Mouse (Mus musculus) T-cell, adult 2 months (primary cell): ENCODE results near the gene Hist1h1d.
"Not testable (repeated sequence)": the region's sequence is repeated elsewhere in the genome, so short reads cannot be mapped to it uniquely, and the experiment has no call there.

Experiments
- DNase-seq: peaks from one replicate; pipeline ENCODE4 v3.0.0; 2022; ENCODE audit warnings: low spot score

Hist1h1d gene

GRCm38 (mm10) chr13:23530181-23530900 is 22.7 kb upstream of the Hist1h1d start:
- DNase-seq, result peak; percentile 77

GRCm38 (mm10) chr13:23530901-23531875 is 21.9 kb upstream of the Hist1h1d start, which contains the start of gene Hist1h4h:
Gene Hist1h4h, plus strand, starts transcription at chr13:23531050.
- peak; percentile 94 for DNase-seq

GRCm38 (mm10) chr13:23532262-23533075 is 20.6 kb upstream of the Hist1h1d start:
- DNase-seq, result no peak

GRCm38 (mm10) chr13:23533560-23534367 is 19.3 kb upstream of the Hist1h1d start, which contains the start of gene Hist1h2af:
Gene Hist1h2af, plus strand, starts transcription at chr13:23533906.
- peak; percentile 50 for DNase-seq

- no peak for DNase-seq
Measured at GRCm38 (mm10) chr13:23534368-23535131, 18.5 kb upstream of the Hist1h1d start.

GRCm38 (mm10) chr13:23535137-23536075 is 17.7 kb upstream of the Hist1h1d start, which contains the start of gene Hist1h3g:
Gene Hist1h3g, plus strand, starts transcription at chr13:23535422.
- peak; percentile 85 for DNase-seq

GRCm38 (mm10) chr13:23536076-23536822 is 16.8 kb upstream of the Hist1h1d start:
- no peak for DNase-seq

- DNase-seq, result no peak
Measured at GRCm38 (mm10) chr13:23537006-23537710, 15.9 kb upstream of the Hist1h1d start.

- no peak for DNase-seq
Measured at GRCm38 (mm10) chr13:23538249-23538648, 14.8 kb upstream of the Hist1h1d start.

- DNase-seq, result not testable (repeated sequence)
Measured at GRCm38 (mm10) chr13:23539821-23540220, 13.2 kb upstream of the Hist1h1d start.

GRCm38 (mm10) chr13:23541497-23541896 is 11.6 kb upstream of the Hist1h1d start:
- DNase-seq, result no peak

- not testable (repeated sequence) for DNase-seq
Measured at GRCm38 (mm10) chr13:23542225-23542980, 10.7 kb upstream of the Hist1h1d start.

GRCm38 (mm10) chr13:23542999-23543607 is 10.0 kb upstream of the Hist1h1d start, which contains the start of gene Hist1h2bh:
Gene Hist1h2bh, minus strand, starts transcription at chr13:23543392.
- DNase-seq, result peak; percentile 83

- DNase-seq, result peak; percentile 83
Measured at GRCm38 (mm10) chr13:23543965-23544786, 8.9 kb upstream of the Hist1h1d start, which contains the start of gene Hist1h3f. Gene Hist1h3f, plus strand, starts transcription at chr13:23544052.

- not testable (repeated sequence) for DNase-seq
Measured at GRCm38 (mm10) chr13:23544787-23545120, 8.3 kb upstream of the Hist1h1d start.
